Mouse (Mus musculus) cerebral cortex, adult 2 months (tissue): ENCODE data around the gene Cib1.

Experiments
- WGBS: fragments of 180-500 bp; shearing (Covaris S2); methylation state at CpG from one replicate; pipeline ENCODE4 v1.1.7; 2018; 5-methylcytosine and 5-hydroxymethylcytosine counted together

The Cib1 gene

GRCm38 (mm10) chr7:80201888-80202540 is 30.6 kb downstream of the Cib1 start:
- 60% methylated on average over 15 of the region's 15 CpGs for WGBS

- WGBS, result 87% methylated on average over 5 of the region's 5 CpGs
These were observed 31.6 kb downstream of the Cib1 start for GRCm38 (mm10) chr7:80200963-80201539.

- 83% methylated on average over 6 of the region's 6 CpGs for WGBS
These were observed 32.0 kb downstream of the Cib1 start for GRCm38 (mm10) chr7:80200588-80200945.

DNA sequence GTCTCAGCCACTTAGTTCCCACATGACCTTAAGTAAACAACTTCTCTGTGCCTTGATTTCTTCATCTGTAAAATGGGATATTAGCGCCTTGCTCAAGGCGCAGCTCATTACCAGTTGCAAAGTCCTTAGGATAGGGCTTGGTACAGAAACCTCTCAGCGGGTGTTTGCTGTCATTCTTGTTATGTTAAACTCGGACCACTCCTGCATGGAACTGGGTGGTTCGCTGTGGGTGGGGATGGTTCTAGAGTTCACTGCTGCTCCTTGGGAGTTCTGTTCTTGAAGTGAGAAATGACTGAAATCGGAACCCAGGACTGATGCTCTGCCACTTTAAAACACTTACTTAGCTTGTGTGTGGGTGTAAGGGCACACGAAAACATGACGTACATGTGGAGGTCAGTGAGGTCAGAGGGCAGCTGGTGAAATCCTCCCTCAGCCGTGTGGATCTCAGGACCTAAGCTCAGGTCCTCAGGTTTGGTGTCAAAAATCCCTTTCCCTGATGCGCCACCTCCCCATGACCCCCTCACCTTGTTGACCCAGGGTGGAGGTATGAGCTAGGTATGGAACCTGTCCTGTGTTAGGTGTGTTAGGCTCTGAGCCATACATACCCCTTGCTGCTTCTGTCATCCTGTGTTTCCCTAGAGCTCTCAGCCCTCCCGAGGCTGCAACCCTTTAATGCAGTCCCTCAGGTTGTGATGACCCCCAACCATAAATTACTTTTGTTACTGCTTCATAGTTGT is 32.6 kb downstream of the Cib1 start:
- WGBS, result 80% methylated on average over 11 of the region's 11 CpGs

DNA sequence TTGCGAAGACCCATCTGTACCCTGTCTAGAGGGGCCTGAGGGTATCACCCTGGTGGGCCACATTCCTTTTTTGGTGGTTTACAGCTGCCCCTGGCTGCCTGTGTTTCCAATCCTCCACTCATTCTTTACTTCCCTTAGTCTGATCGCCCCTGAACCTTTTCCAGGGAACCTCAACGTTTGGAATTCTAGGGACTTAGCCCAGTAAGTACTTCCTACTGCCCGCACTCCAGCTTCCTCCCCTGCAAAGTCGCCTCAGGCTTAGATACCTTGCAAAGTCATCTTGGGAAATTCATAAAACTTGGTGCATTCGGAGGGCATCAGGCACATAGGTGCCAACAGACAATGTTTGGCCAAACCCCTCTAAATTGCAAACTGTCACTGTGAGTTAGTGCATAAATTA is 33.3 kb downstream of the Cib1 start:
- WGBS, result 33% methylated on average over 6 of the region's 6 CpGs

- 3% methylated on average over 11 of the region's 11 CpGs for WGBS
These were observed 33.8 kb downstream of the Cib1 start for GRCm38 (mm10) chr7:80198863-80199262.

DNA sequence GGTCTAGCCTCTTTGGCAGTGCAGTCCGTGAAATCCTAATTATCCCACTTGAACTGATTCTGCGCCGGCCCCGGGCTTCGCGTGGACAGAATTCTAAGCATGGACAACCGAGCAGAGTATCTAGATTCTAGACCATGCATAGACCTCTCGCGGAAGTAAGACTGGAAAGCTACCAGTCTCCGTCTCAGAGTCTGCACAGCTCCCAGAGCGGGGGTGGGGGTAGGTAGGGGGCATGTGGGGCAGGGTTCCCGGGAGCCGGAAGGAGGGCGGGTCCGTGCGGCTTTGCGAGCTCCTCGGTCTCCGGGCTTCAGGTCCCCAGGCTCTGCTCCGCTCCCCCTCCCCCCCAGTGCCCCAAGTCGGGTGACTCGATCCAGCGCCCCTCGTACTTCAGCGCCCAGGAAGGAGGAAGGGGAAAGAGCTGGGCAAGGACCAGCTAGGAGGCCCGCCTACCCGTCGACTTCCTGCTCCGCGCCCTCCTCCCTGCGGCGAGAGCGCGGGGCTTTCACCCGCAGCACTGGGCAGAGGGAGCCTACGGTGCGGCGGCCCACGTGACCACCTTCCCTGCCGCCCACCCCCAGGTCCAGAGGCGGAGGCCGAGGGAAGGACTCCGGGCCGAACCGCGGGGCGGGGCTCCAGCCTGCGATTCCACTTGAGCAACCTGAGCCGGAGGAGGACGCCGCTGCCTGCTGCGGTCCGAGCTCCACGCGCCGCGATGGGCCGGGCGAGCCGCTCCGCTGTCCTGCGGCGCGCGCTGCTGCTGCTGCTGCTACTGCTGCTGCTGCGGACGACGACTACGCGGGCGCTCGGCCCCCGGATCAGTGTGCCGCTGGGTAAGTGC is 34.5 kb downstream of the Cib1 start:
- under 1% methylated on average over 74 of the region's 74 CpGs for WGBS

DNA sequence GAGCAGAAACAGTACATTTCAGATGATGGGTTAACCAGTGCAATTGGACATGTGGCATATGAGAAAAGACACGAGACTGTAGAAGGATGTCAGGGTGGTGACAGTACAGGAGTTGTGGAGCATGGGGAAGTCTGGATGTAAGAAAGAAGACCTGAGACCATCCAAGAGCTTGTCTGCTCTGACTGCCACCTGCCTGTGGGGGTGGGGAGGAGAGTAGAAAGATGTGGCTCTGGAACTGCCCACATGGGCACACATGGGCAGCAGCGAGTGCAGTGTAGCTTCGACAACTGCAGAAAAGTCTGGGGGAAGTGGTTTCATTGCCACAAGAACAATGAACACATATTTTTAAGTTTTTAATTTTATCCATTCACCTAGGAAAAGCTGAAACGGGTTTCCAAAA is 35.2 kb downstream of the Cib1 start:
- 19% methylated on average over 4 of the region's 4 CpGs for WGBS

GRCm38 (mm10) chr7:80195576-80196263 is 36.9 kb downstream of the Cib1 start:
- WGBS, result 84% methylated on average over 10 of the region's 11 CpGs

- WGBS, result 95% methylated on average over 5 of the region's 5 CpGs
These were observed 37.5 kb downstream of the Cib1 start for GRCm38 (mm10) chr7:80195146-80195545.

GRCm38 (mm10) chr7:80193941-80194739 is 38.5 kb downstream of the Cib1 start:
- WGBS, result 56% methylated on average over 13 of the region's 13 CpGs

DNA sequence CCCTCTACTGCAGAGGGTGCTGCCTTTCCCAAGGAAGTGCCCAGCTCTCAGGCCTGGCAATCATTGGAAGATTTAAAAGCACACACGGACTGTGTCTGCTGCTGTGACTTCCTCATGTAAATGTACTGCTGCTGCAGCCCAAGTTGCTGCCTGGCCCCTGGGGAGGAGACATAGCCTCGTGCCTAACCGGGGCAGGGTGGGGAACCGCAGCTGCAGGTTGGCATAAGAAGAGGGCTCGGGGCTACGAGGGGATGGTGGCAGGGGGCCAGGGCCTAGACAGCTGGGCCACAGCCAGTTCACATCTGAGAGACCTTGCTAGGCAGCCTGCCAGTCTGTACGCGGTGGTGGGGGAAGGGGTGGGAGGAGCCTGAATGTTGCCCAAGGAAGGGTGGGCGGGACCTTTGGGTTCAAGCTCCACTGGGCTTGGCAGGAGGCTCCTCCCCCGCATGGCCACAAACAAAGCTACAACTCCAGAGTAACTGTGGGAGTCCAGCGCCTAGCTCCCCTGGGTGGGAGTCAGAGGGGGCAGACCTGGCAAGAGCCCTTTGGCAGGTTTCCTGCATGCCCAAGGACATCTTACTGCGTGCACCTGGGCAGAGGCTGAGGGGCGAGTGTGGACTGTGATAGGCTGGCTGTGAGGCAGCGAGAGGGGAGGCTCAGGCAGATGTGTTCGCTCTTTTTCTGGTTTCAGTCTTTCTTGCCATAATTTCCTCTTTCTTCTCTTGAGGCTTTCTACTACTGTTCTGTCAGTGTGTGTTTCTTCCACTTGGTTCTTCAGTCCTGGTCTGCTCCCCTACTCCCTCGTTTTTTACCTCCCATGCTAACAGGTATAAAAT is 40.2 kb downstream of the Cib1 start:
- WGBS, result 29% methylated on average over 16 of the region's 16 CpGs

DNA sequence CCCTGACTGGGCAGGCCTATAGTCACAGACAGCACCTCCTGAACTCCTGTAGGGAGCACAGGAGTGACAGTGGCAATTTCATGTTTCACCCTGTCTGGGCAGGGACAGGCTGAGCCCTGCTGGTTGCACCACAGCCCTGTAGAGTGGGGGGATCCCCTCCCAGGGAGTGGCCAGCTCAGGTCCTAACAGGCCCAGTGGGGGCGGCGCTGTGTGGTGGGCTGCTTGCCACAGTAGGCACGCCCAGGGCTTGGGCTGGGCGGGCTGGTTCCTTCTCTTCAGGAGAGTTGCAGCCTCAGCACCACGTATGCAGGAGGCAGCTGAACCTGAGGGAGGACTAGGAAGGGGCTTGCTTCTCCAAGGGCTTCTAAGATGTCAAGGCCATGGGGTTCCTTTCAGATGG is 41.2 kb downstream of the Cib1 start:
- WGBS, result 64% methylated on average over 5 of the region's 5 CpGs

- 54% methylated on average over 11 of the region's 11 CpGs for WGBS
These were observed 43.3 kb downstream of the Cib1 start for GRCm38 (mm10) chr7:80189147-80189933.

GRCm38 (mm10) chr7:80188579-80189125 is 44.0 kb downstream of the Cib1 start:
- WGBS, result 48% methylated on average over 2 of the region's 2 CpGs

DNA sequence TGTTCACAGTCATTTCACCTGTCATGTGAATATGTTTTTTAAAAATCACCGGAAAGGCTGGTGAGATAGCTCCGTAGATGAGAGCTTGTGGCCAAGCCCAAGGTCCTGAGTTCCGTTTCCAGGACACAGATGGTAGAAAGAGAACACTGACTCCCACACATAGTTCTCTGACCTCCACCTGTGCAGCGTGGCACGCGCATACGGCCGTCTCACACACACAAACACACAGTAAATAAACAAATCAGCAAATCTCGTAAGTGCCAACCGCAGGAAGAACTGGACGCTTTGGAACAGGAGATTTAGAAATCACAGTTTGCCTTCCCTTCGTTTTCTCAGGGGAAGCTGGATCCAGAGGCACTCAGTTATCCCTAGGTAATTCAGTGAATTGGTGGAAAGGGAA is 45.1 kb downstream of the Cib1 start:
- 36% methylated on average over 12 of the region's 12 CpGs for WGBS

DNA sequence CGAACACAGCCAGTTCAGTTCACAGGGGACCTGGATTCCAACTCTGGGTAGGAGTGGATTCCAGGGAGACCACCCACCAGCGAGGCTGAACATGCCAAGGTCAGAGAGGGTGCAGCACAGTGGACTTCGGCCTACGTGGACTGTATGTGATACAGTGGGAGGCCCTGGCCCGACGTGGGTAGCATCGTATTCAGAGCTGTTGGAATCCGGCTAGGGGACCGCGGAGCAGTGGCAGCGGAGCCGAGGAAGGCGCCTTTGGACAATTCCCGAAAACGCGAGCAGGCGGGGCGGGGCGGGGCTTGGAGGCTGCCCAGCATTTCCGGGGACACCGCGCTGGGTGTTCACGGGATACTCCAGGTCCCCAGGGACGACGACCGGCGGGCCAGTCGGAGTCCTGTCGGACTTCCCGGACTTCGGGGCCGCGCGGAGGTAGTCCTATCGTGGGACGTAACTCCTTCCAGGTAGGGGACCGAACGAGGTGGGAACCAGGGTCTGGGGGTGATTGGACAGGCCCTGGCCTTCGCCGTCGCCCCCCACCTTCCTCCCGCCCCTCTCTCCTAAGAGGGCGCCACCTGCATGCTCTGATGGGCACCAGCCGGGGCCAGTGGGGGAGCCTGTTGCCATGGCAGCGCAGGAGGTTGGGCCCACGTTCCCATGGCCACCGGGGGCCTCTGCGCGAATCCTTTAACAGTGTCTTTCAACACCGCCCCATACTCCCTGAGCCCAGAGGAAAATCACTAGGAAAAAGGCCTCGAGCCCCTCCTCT is 45.9 kb downstream of the Cib1 start, which contains the start of gene Sema4b:
Sema4b (plus strand) TSS at position 311 of the 766 bp plus-strand sequence.
- WGBS, result 3% methylated on average over 51 of the region's 51 CpGs

GRCm38 (mm10) chr7:80186021-80186420 is 46.6 kb downstream of the Cib1 start:
- WGBS, result 20% methylated on average over 8 of the region's 8 CpGs
